Mouse (Mus musculus) bone marrow, adult 2 months (tissue): ENCODE results near the gene Tmem108.

Experiments
- CTCF ChIP-seq: fragments of 200-500 bp; IDR thresholded peaks from 2 replicates; pipeline ENCODE4 v1.5.1; 2011; ENCODE audit warnings: low read length, control low read depth; ENCODE audit not compliant: control insufficient read depth, insufficient read depth
- POLR2A ChIP-seq: fragments of 200-500 bp; IDR thresholded peaks from 2 replicates; pipeline ENCODE4 v1.6.1; 2011; ENCODE audit warnings: low read depth, mild to moderate bottlenecking, control low read depth, low read length, borderline replicate concordance; ENCODE audit not compliant: control insufficient read depth

- TF ChIP-seq CTCF, result no peak
- no peak for TF ChIP-seq POLR2A
Measured at GRCm38 (mm10) chr9:103627404-103627900, 134.2 kb downstream of the Tmem108 start.
